Mouse (Mus musculus) bone marrow, adult 2 months (tissue): ENCODE measurements around the gene Zfp46.
A peak's percentile ranks its signal among the peaks of the same experiment; 100 is the strongest.

ENCODE experiments used
- CTCF ChIP-seq: fragments of 200-500 bp; IDR thresholded peaks from 2 replicates; pipeline ENCODE4 v1.5.1; 2011; ENCODE audit warnings: low read length, control low read depth; ENCODE audit not compliant: control insufficient read depth, insufficient read depth
- POLR2A ChIP-seq: fragments of 200-500 bp; IDR thresholded peaks from 2 replicates; pipeline ENCODE4 v1.6.1; 2011; ENCODE audit warnings: low read depth, mild to moderate bottlenecking, control low read depth, low read length, borderline replicate concordance; ENCODE audit not compliant: control insufficient read depth

DNA sequence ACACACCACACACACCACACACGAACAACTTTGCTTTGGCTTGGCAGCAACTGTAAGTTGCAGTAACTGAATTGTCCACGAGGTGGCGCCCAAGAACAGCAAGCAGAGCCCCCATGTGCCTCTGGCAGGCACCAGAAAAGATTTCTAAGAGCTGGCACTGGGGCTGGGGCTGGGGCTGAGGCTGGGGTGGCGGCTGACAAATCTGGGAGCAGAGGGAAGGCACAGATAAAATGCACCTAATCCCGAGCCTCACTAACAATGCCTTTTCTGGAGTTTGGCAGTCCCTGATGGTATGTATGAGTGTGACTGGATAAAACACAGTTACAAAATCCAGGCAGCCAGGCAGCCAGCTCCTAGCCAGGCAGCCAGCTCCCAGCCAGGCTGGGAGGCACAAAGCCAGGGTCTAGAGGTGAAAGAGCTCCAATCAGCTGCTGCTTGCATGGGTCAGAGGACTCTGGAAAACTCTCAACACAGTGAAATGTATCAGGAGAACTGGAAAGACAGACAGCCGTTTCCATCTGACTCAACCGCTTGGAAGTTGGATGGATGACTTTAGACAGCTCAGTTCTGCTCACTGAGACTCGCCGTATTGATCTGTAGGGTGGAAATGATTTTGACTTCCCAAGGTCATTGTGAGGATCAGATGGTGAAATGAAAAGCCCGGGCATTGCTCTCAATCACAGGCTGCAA, 23.8 kb upstream of the Zfp46 start:
- TF ChIP-seq CTCF (peak; percentile 88), POLR2A (no peak)
